Mouse (Mus musculus) layer of hippocampus, adult 11-12 months (tissue): ENCODE data around the gene Pvrig.
"Not testable (repeated sequence)": the region's sequence is repeated elsewhere in the genome, so short reads cannot be mapped to it uniquely, and the experiment has no call there.

Experiments used
- DNase-seq: peaks from one replicate; pipeline ENCODE4 v3.0.0; 2022; ENCODE audit warnings: low spot score

Gene Pvrig

DNA sequence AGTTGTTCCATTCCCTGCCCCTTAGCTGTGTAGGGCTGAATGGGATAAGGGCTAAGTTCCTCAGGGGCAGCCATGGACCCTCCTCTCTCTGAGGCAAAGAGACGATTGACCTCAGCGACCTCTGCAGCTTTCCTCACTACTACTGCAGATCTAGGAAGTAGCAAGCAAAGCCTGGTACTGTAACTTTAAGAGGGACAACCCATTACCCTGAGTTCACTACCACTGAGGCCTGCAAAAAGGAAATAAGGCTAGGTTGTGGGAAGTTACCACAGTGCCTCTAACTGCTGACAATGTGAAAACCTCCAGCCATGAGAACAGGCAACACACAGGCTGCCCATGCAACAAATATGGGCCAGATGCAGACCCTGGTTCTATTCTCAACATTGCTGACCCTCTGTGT is at the start of gene Pvrig:
Pvrig (plus strand) TSS at position 301 of the 400 bp plus-strand sequence.
- DNase-seq = no peak

DNA sequence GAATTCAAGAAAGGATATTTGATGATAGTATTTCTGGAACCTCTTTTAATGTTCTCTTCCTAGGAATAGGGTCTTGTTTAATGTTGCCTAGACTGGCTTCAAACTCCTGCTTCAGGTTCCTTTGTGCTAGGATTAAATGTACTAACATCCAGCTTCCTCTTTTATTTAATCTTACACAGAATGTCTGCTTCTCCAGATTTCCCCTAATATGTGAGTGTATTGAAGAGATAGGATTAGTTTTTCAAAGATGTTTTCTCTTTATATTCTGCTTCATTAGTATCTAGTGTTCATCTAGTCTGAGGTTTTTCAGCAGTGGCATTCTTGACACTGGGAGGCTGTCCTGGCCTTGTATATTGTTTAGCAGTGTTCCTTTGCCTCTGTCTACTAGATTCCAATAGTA is 47.6 kb upstream of the Pvrig start:
- no peak for DNase-seq

DNA sequence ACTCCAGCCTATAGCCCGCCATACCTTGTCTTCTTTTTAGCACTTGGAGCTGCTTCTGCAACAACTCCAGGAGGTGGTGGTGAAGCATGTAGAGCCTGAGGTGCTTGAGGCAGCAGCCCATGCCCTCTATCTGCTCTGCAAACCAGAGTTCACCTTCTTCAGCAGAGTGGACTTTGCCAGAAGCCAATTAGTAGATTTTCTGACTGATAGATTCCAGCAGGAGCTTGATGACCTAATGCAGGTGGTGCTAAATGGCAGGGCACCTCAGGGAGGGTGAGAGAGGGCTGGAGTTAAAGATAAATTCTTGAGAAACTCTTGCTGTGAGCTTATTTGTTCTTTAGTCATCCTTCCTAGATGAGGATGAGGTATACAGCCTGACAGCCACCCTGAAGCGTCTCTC is 42.1 kb upstream of the Pvrig start:
- no peak for DNase-seq

DNA sequence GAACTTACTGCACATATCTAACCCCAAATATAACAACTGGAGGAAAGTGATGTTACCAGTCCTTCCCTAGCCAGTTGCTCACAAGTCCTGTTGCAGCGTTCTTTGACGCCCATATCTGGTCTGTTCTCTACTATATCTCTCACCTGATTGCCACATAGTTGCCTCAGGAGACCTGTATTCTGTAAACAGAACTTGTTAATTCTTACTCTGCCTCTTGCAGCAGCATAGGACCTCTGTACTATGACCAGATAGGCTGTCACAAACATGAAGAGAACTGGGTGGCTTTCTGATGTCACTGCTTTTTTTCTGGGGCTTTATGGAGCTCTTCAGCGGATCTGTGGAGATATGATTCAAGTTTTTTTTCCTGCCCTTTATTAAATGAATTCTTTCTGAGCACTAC is 29.0 kb upstream of the Pvrig start:
- DNase-seq = no peak

DNA sequence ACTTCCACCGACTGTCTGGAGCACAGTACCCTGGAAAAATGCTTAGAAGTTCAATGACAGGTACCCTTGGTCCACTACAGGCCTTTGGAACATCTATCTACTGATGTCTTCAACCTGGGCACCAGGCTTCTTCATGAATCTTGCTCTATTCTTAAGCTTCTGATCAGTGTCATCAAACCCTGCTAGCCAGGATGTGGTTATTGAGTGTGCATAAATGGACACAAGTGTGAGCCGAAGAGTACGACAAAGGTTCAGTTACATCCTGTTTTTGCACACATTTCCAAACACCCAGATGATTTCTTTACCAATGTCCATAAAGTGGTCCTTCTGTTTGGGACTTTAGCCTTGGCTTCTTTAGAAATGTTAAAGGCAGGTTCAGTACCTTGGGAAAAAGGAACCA is 1.5 kb downstream of the Pvrig start:
- DNase-seq = no peak

DNA sequence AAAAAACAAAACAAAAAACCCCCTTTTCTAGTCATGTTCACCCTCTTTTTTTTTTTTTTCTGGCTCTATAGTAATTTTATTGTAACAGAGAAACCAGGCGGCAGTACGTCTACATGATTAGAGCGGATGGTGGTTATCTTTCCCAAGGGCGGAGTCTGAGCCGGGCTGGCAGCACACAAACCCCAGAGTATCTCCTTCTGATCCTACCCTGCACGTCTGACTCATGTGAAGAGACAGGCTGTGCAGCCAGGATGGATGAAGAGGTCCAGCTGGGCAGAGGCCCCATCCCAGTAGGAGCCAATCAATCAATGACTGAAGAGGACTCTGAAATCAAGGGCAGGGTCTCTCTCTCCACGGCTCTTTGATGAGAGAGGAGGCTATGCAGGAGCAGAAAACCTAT is 21.4 kb downstream of the Pvrig start:
- DNase-seq = not testable (repeated sequence)

DNA sequence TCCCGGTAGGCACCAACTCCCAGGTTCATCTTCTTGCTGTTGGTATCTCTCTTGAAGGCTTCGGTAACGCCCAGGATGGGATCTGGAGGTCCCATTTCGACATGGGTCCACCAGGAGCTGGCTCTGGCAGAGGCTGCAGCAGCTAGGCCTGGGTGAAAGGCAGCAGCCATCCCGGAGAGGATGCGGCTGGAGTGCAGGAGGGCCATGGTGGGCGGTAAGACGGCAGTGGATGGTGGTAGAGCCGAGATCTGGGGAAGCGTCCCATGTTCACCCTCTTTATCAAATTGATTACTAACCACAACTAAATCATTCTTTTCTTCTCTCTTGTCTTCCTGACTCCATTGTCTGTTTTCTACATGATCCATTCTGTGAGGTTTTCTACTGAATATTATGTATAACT is 23.6 kb downstream of the Pvrig start:
- not testable (repeated sequence) for DNase-seq
